Mouse (Mus musculus) NIH3T3 (cell line): ENCODE data around the gene Tcl1b3.

Experiments used
- DNase-seq: peaks from one replicate; pipeline ENCODE4 v3.0.0-alpha.2; 2012; ENCODE audit warnings: low read depth

Gene Tcl1b3

DNA sequence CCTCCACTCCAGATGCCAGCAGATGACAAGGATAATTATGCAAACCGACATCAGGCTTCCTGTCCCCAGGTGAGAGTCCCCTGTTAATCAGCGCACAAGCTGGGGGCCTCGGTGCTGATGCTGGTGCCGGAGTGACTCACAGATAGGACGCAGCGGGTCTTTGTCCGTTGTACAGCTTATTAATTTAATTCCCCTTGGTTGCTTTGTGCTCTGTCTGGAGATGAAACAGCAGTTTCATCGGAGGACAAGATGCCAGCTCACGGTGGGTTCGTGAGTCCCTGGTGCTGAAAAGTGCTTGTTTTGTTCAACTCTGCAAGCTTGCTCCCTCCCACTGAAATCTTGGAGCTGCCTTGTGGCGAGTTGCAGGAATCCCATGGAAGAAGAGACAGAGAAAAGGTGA lies 43.5 kb downstream of the Tcl1b3 start:
- no peak for DNase-seq

DNA sequence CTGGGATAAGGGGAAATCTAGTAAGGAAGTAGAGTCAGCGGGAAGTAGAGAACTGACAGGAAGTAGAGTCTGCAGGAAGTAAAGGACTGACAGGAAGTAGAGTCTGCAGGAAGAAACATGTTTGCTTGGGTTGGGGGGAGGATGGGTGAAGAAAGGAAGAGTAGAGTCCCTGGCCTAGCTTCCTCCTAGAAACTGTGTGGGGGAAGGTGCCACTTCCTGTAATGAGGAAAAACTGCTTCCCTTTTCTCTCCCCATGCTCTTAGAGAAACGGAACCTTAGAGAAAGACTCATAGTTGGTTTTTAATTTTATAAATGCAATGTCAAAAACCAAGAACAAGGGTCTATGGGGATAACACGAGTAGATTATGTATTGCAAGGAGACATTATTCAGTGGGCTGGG lies 44.2 kb downstream of the Tcl1b3 start:
- DNase-seq = no peak

DNA sequence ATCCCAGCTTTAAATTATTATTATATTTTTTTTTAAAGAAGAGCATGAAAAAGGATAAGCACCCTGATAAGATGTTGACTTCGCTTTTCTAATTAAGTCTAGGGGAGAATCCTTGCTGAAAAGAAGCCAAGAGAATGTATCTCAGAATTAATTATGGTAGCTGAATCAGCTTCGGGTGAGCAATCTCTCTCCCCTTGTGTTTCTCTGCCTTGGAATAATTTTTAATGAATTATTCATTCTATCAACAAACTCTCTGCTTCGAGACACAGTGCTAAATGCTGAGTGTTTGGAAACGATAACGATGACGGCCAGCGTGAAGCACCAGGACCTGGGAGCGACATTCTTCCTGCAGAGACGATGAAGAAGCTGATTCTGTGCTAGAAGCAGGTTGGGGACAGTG lies 48.2 kb downstream of the Tcl1b3 start:
- DNase-seq = no peak
